In genomic region chr15:79328058-79328938, GRCm38 (mm10) we compare ENCODE assay signal across 8 mouse cellular contexts. TPM values are rescaled to one million over a fixed set of nuclear protein-coding genes. Genes with fewer than 3 reads are reported as not detected.
DNase-seq lines count a peak whose midpoint lies in the region; ATAC-seq and TF ChIP-seq lines count a peak whose summit lies in the region.

Gene Pla2g6, minus strand, starts transcription at chr15:79328390.

- peak within 1 kb of the TSS; percentile 88 for H3K4me3 ChIP-seq in E14TG2a.4 (replicated peaks; ENCODE audit: low read length)
- H3K4me3 ChIP-seq in forebrain, embryonic 12.5 days (replicated peaks) = peak within 1 kb of the TSS; percentile 58
- H3K4me3 ChIP-seq in heart, postnatal 0 days (ENCODE audit: low read depth, low read length) = peak within 1 kb of the TSS; percentile 52
- H3K4me3 ChIP-seq in liver, embryonic 16.5 days (ENCODE audit: low read depth, low read length) = peak within 1 kb of the TSS; percentile 79
- H3K4me3 ChIP-seq in neural tube, embryonic 13.5 days = peak within 1 kb of the TSS; percentile 57
- peak within 1 kb of the TSS; percentile 92 for H3K4me3 ChIP-seq in testis, adult 2 months (ENCODE audit: control insufficient read depth, low read depth, low read length)

- DNase-seq in c-Kit-positive CD71-positive TER-119-positive erythroid progenitor cells, embryonic 14.5 days (ENCODE audit: low spot score) = peak; percentile 99
- DNase-seq in heart, postnatal 0 days (ENCODE audit: low spot score) = peak; percentile 97
- DNase-seq in kidney, postnatal 4 days = peak; percentile 100

- TF ChIP-seq POLR2A in testis, adult 2 months (IDR thresholded peaks at IDR 0.05; ENCODE audit: control insufficient read depth, low read depth, low read length) = peak; percentile 78

- H3K4me1 ChIP-seq in E14TG2a.4 (replicated peaks; ENCODE audit: low read depth, low read length) = peaks cover 80% of the 10 kb centered on the region
- peaks cover 28% of the 10 kb centered on the region for H3K4me1 ChIP-seq in forebrain, embryonic 12.5 days
- peaks cover 41% of the 10 kb centered on the region for H3K4me1 ChIP-seq in heart, postnatal 0 days (ENCODE audit: control insufficient read depth, insufficient read depth)
- H3K4me1 ChIP-seq in liver, embryonic 16.5 days (ENCODE audit: control insufficient read depth, low read depth, low read length) = peaks cover 44% of the 10 kb centered on the region
- H3K4me1 ChIP-seq in neural tube, embryonic 13.5 days (replicated peaks) = peaks cover 28% of the 10 kb centered on the region
- H3K4me1 ChIP-seq in testis, adult 2 months (ENCODE audit: control insufficient read depth, insufficient read depth, low read length) = peaks cover 23% of the 10 kb centered on the region

- H3K36me3 ChIP-seq in E14TG2a.4 (ENCODE audit: insufficient read depth, low read length) = peaks cover 20% of the 10 kb centered on the region
- H3K36me3 ChIP-seq in forebrain, embryonic 12.5 days (replicated peaks) = no peaks in the 10 kb centered on the region
- no peaks in the 10 kb centered on the region for H3K36me3 ChIP-seq in heart, postnatal 0 days (replicated peaks; ENCODE audit: control insufficient read depth, insufficient read depth, low read length)
- no peaks in the 10 kb centered on the region for H3K36me3 ChIP-seq in liver, embryonic 16.5 days (ENCODE audit: control insufficient read depth, insufficient read depth)
- no peaks in the 10 kb centered on the region for H3K36me3 ChIP-seq in neural tube, embryonic 13.5 days
- no peaks in the 10 kb centered on the region for H3K36me3 ChIP-seq in testis, adult 2 months (ENCODE audit: control insufficient read depth, insufficient read depth, low read length)

- H3K9me3 ChIP-seq in E14TG2a.4 (ENCODE audit: low read length) = no peaks in the 10 kb centered on the region
- H3K9me3 ChIP-seq in forebrain, embryonic 12.5 days = no peaks in the 10 kb centered on the region
- no peaks in the 10 kb centered on the region for H3K9me3 ChIP-seq in heart, postnatal 0 days (replicated peaks; ENCODE audit: control insufficient read depth, low read length)
- no peaks in the 10 kb centered on the region for H3K9me3 ChIP-seq in liver, embryonic 16.5 days (replicated peaks; ENCODE audit: control insufficient read depth, low read length)
- H3K9me3 ChIP-seq in neural tube, embryonic 13.5 days = no peaks in the 10 kb centered on the region

- ATAC-seq in forebrain, embryonic 12.5 days (ENCODE audit: low FRiP score) = peak; percentile 97
- peak; percentile 94 for ATAC-seq in heart, postnatal 0 days (ENCODE audit: insufficient read depth, low read depth)
- ATAC-seq in liver, embryonic 16.5 days (ENCODE audit: low read depth) = peak; percentile 96
- peak; percentile 96 for ATAC-seq in neural tube, embryonic 13.5 days (ENCODE audit: low read depth)

- 5% methylated on average over 45 of the region's 46 CpGs for WGBS in forebrain, embryonic 12.5 days
- 3% methylated on average over 46 of the region's 46 CpGs for WGBS in heart, postnatal 0 days
- 1% methylated on average over 46 of the region's 46 CpGs for WGBS in liver, embryonic 16.5 days (ENCODE audit: insufficient replicate concordance)
- 5% methylated on average over 46 of the region's 46 CpGs for WGBS in neural tube, embryonic 13.5 days

- H3K27ac ChIP-seq in forebrain, embryonic 12.5 days = peak within 1 kb of the TSS; percentile 79
- H3K27ac ChIP-seq in heart, postnatal 0 days (ENCODE audit: low read depth) = peak within 1 kb of the TSS; percentile 85
- H3K27ac ChIP-seq in liver, embryonic 16.5 days (ENCODE audit: low read length) = peak within 1 kb of the TSS; percentile 92
- H3K27ac ChIP-seq in neural tube, embryonic 13.5 days (replicated peaks) = peak within 1 kb of the TSS; percentile 92
- peak within 1 kb of the TSS; percentile 90 for H3K27ac ChIP-seq in testis, adult 2 months (ENCODE audit: control insufficient read depth, insufficient read depth, low read depth, low read length)

- no peaks in the 10 kb centered on the region for H3K27me3 ChIP-seq in E14TG2a.4 (ENCODE audit: insufficient read depth, low read length)
- H3K27me3 ChIP-seq in forebrain, embryonic 12.5 days = no peaks in the 10 kb centered on the region
- H3K27me3 ChIP-seq in heart, postnatal 0 days (ENCODE audit: control insufficient read depth, insufficient read depth, low read length) = no peaks in the 10 kb centered on the region
- no peaks in the 10 kb centered on the region for H3K27me3 ChIP-seq in liver, embryonic 16.5 days (ENCODE audit: control insufficient read depth, insufficient read depth, low read depth, low read length)
- H3K27me3 ChIP-seq in neural tube, embryonic 13.5 days = no peaks in the 10 kb centered on the region
- H3K27me3 ChIP-seq in testis, adult 2 months (ENCODE audit: control insufficient read depth, insufficient read depth, low read length) = no peaks in the 10 kb centered on the region

- TF ChIP-seq EP300 in heart, postnatal 0 days (IDR thresholded peaks at IDR 0.05; ENCODE audit: low read depth) = no peak; the same call in 1 of the 2 replicates

- peak within 1 kb of the TSS; percentile 84 for H3K4me2 ChIP-seq in forebrain, embryonic 12.5 days
- H3K4me2 ChIP-seq in heart, postnatal 0 days (ENCODE audit: low read depth, low read length) = peak within 1 kb of the TSS; percentile 77
- peak within 1 kb of the TSS; percentile 93 for H3K4me2 ChIP-seq in liver, embryonic 16.5 days (ENCODE audit: low read depth, low read length)
- peak within 1 kb of the TSS; percentile 79 for H3K4me2 ChIP-seq in neural tube, embryonic 13.5 days

- H3K9ac ChIP-seq in forebrain, embryonic 12.5 days = peak within 1 kb of the TSS; percentile 67
- peak within 1 kb of the TSS; percentile 62 for H3K9ac ChIP-seq in heart, postnatal 0 days (replicated peaks; ENCODE audit: low read depth, low read length)
- H3K9ac ChIP-seq in liver, embryonic 16.5 days (ENCODE audit: low read depth, low read length) = peak within 1 kb of the TSS; percentile 86
- peak within 1 kb of the TSS; percentile 79 for H3K9ac ChIP-seq in neural tube, embryonic 13.5 days

- TF ChIP-seq CTCF in E14TG2a.4 (conservative IDR thresholded peaks at IDR 0.05; ENCODE audit: low read length) = no peak
- no peak for TF ChIP-seq CTCF in heart, postnatal 0 days (IDR thresholded peaks at IDR 0.05; ENCODE audit: low read depth)
- no peak for TF ChIP-seq CTCF in testis, adult 2 months (IDR thresholded peaks at IDR 0.05; ENCODE audit: control insufficient read depth, insufficient read depth, insufficient replicate concordance, low read depth, low read length)

RNA-seq across cellular contexts. Expression of gene Pla2g6, which starts in this region (rescaled TPM):
- 30.1 and 30.8 TPM in 2 replicates for polyA plus RNA-seq in forebrain, embryonic 12.5 days (2016; fragmentation: Nextera tagmentation; extraction: Ambion mirVana)
- 14.1 and 20.3 TPM in 2 replicates for total RNA-seq in heart, postnatal 0 days (2014; rRNA removed; ENCODE audit: low replicate concordance)
- polyA plus RNA-seq in heart, postnatal 0 days (2015; fragmentation: Nextera tagmentation; extraction: Ambion mirVana) = 7.1 and 7.9 TPM in 2 replicates
- 16.7 and 19.5 TPM in 2 replicates for polyA plus RNA-seq in liver, embryonic 16.5 days (2015; fragmentation: Nextera tagmentation; extraction: Ambion mirVana)
- 33.3 and 34.1 TPM in 2 replicates for polyA plus RNA-seq in neural tube, embryonic 13.5 days (2015; fragmentation: Nextera tagmentation; extraction: Ambion mirVana)
- polyA plus RNA-seq in testis, adult 2 months (2012; rRNA removed) = 303 and 357 TPM in 2 replicates

Comparison
In these comparisons a context has a peak if more than half of its experiments do, and no peak if none do; other contexts are left out.
1. Peak in every context shown above with its lines: DNase-seq, ATAC-seq, H3K4me3 ChIP-seq and H3K27ac ChIP-seq.